Mouse (Mus musculus) embryonic facial prominence, embryonic 11.5 days (tissue): ENCODE measurements around the gene Kif4. TPM values are rescaled to one million over a fixed set of nuclear protein-coding genes. Genes with fewer than 3 reads are reported as not detected.
A peak's percentile ranks its signal among the peaks of the same experiment; 100 is the strongest.

Source experiments
- ATAC-seq: fragments of 200-750 bp; cut with Nextera tagmentation; replicated peaks from 2 replicates; pipeline ENCODE4 v1.8.0; 2017; ENCODE audit warnings: low read depth; ENCODE audit not compliant: insufficient number of reproducible peaks, low FRiP score, low TSS enrichment
- DNase-seq: peaks from one replicate; pipeline ENCODE4 v3.0.0-alpha.2; 2015; ENCODE audit warnings: low spot score
- H3K27ac ChIP-seq: fragments of 300-500 bp; sonication (generic); replicated peaks from 2 replicates; pipeline ENCODE4 v1.5.1; 2014; ENCODE audit warnings: mild to moderate bottlenecking, low read depth, low read length, control low read depth
- H3K27me3 ChIP-seq: fragments of 300-500 bp; sonication (generic); 2 replicates; pipeline ENCODE4 v1.6.1; 2014; ENCODE audit warnings: mild to moderate bottlenecking, low read length, moderate library complexity, mixed read lengths; ENCODE audit not compliant: control insufficient read depth, insufficient read depth
- H3K36me3 ChIP-seq: fragments of 300-500 bp; sonication (generic); replicated peaks from 2 replicates; pipeline ENCODE4 v1.6.1; 2014; ENCODE audit warnings: low read depth, mild to moderate bottlenecking, low read length, moderate library complexity, mixed read lengths; ENCODE audit not compliant: control insufficient read depth, insufficient read depth
- H3K4me1 ChIP-seq: fragments of 300-500 bp; sonication (generic); 2 replicates; pipeline ENCODE4 v1.6.1; 2014; ENCODE audit warnings: low read length, mixed read lengths; ENCODE audit not compliant: control insufficient read depth, insufficient read depth
- H3K4me2 ChIP-seq: fragments of 300-500 bp; sonication (generic); 2 replicates; pipeline ENCODE4 v1.6.1; 2014; ENCODE audit warnings: low read depth, mild to moderate bottlenecking, control low read depth, low read length, moderate library complexity
- H3K4me3 ChIP-seq: fragments of 300-500 bp; sonication (generic); 2 replicates; pipeline ENCODE4 v1.5.1; 2014; ENCODE audit warnings: low read depth, low read length, control low read depth
- H3K9ac ChIP-seq: fragments of 300-500 bp; sonication (generic); replicated peaks from 2 replicates; pipeline ENCODE4 v1.6.1; 2014; ENCODE audit warnings: mild to moderate bottlenecking, control low read depth, low read length
- H3K9me3 ChIP-seq: fragments of 300-500 bp; sonication (generic); replicated peaks from 2 replicates; pipeline ENCODE4 v1.6.1; 2016; ENCODE audit warnings: mild to moderate bottlenecking, low read length, inconsistent platforms, mixed read lengths; ENCODE audit not compliant: control insufficient read depth
- WGBS: fragments of 180-500 bp; shearing (Covaris S2); extraction: QIAGEN DNeasy Blood & Tissue Kit; methylation state at CpG from one replicate; pipeline ENCODE4 v1.1.7; 2014; 5-methylcytosine and 5-hydroxymethylcytosine counted together
- polyA plus RNA-seq: library from polyadenylated mRNA; unstranded; fragments of >200 nt; fragmentation: Nextera tagmentation; extraction: Ambion mirVana; gene quantifications from 2 replicates; pipeline ENCODE4 v1.2.1, GENCODE M21; 2014

Gene Kif4
- polyA plus RNA-seq, 1 experiment from 2014 or later = 61.4 TPM

DNA sequence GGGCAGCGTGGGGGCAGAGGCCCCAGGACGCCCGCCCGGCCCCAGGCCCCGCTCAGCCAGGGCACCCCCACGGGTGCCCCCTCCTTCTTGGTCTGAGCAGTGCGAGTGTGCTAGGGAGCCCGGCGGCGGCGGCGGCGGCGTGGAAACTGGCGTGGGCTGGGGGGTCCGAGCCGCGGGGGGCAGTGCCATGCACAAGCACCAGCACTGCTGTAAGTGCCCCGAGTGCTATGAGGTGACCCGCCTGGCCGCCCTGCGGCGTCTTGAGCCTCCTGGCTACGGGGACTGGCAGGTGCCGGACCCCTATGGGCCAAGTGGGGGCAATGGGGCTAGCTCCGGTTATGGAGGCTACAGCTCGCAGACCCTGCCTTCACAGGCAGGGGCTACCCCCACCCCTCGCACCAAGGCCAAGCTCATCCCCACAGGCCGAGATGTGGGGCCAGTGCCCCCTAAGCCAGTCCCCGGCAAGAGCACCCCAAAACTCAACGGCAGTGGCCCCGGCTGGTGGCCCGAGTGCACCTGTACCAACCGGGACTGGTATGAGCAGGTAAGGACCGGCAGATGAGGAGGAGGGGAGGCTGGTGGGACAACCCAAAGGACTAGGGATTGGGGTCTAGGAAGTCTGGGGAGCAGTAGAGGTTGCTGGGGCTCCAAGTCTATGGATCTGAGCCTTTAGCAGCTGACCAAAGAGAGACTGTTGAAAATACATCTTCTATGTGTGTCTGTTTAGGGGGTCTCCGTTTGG, 142.5 kb downstream of the Kif4 start:
- Histone ChIP-seq H3K36me3 (no peaks in the 10 kb centered on the region), H3K9ac (0 out of 2 replicates have a peak overlapping the region, but pooled peaks have one; percentile 18), H3K4me2 (peak overlapping the region; percentile 84), H3K27me3 (no peaks in the 10 kb centered on the region), H3K4me3 (peak overlapping the region; percentile 44), H3K27ac (no peak overlapping the region), H3K4me1 (no peaks in the 10 kb centered on the region), H3K9me3 (no peaks in the 10 kb centered on the region)
- DNase-seq (no peak), ATAC-seq (peak; percentile 72)
- WGBS = 38% methylated on average over 18 of the region's 36 CpGs

DNA sequence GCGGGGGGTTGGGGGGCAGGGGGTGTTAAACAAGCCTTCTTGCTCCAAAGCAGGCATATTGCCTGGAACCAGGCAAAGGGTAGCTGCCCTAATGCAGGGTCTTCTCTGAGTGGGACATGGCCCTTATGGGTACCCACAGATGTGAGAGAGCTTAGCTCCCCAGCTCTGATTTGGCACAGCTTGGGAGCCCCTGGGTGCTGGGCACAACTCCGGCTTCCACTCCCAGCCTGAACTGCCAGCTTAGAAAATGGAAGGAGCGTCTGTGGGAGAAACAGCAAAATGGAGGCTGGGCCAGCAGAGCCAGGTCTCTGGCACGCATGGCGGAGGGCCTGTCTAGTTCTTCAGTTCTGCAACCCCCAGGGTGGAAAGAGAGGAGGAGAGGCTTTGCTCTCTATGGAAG, 143.7 kb downstream of the Kif4 start:
- H3K4me3 ChIP-seq = no peak overlapping the region
- 78% methylated on average over 5 of the region's 5 CpGs for WGBS
- no peaks in the 10 kb centered on the region for H3K27me3 ChIP-seq
- ATAC-seq (no peak), DNase-seq (no peak)
- no peaks in the 10 kb centered on the region for H3K4me1 ChIP-seq
- no peaks in the 10 kb centered on the region for H3K9me3 ChIP-seq
- H3K36me3 ChIP-seq = no peaks in the 10 kb centered on the region
- no peak overlapping the region for H3K9ac ChIP-seq
- H3K27ac ChIP-seq = no peak overlapping the region
- H3K4me2 ChIP-seq = no peak overlapping the region

DNA sequence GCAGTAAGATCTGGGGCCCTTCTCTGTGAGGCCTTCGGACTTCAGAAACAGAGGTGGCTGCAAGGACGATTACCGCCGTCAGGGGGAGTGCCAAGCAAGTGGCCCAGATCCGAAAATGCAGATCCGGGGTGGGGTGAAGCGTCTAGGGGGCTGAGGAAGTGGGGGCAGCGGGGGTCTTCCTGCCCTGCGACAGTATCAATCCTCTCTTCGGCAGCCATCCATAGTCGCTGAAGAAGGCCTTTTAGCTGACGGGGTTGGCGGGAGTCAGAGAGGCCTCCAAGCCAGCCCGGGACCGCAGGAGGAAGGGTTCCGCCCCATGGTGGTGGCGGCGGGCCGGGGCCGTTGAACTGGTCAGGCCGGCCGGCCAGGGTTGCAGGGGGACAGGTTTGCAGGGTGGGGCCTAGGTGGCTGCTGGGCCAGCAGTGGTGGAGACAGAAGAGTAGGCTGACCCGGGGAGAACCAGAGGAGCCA, 148.8 kb downstream of the Kif4 start:
- Histone ChIP-seq H3K36me3 (no peaks in the 10 kb centered on the region), H3K27me3 (no peaks in the 10 kb centered on the region), H3K4me2 (peak overlapping the region; percentile 25), H3K27ac (no peak overlapping the region), H3K9me3 (no peaks in the 10 kb centered on the region), H3K4me3 (peak overlapping the region; percentile 37), H3K9ac (peak overlapping the region; percentile 69), H3K4me1 (no peaks in the 10 kb centered on the region)
- ATAC-seq (no peak), DNase-seq (peak; percentile 74)
- 10% methylated on average over 20 of the region's 23 CpGs for WGBS

DNA sequence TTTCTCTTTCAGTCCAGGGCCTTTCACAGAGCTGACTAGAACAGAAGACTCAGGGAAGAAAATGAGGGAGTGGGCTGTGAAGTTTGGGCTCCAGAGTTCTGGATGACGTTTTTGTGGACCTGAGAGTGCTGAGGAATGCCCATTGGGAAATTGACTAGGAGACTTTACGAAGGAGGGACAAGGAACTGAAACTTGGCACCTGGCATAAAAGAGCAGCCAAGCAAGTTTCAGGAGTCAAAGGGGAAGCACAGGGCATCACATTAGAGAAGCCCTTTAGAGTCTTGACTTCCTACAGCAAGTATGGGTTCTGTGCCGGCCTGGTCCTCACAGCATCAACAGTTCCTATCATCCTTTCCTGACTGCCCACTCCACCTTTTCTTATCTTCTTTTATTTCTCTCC, 149.9 kb downstream of the Kif4 start:
- ATAC-seq = no peak
- 92% methylated on average over 3 of the region's 3 CpGs for WGBS
- H3K4me3 ChIP-seq = no peak overlapping the region

DNA sequence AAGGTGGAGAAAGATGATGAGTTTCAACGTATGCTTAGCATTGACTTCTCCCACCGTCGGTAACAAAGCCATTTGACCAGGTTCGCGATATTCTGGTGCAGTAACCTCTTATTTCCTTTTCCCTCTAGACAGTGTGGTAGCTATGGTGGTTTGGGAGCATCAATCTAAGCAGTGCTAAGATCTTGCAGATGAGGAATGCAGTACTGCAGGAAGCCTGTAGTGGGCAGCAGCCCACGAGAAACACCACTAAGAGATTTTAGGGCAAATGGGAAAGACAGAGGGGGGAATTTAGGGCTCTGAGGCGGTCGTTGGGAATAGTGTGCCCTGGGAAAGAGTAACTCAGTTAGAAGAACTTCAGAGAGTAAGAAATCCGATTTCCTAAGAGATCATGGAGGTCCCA, 151.0 kb downstream of the Kif4 start:
- H3K4me1 ChIP-seq = no peaks in the 10 kb centered on the region
- WGBS = 14% methylated on average over 9 of the region's 9 CpGs
- no peak overlapping the region for H3K9ac ChIP-seq
- H3K27ac ChIP-seq = no peak overlapping the region
- ATAC-seq (peak; percentile 21; the same call in 1 of the 2 replicates), DNase-seq (peak; percentile 70)
- H3K4me2 ChIP-seq = peak overlapping the region; percentile 49; the same call in 1 of the 2 replicates
- no peaks in the 10 kb centered on the region for H3K9me3 ChIP-seq
- no peaks in the 10 kb centered on the region for H3K36me3 ChIP-seq
- no peaks in the 10 kb centered on the region for H3K27me3 ChIP-seq
- peak overlapping the region; percentile 58; the same call in 1 of the 2 replicates for H3K4me3 ChIP-seq

More for the DNA sequence above, 149.9 kb downstream of the Kif4 start:
- no peaks in the 10 kb centered on the region for H3K4me1 ChIP-seq
- H3K27me3 ChIP-seq = no peaks in the 10 kb centered on the region
- H3K27ac ChIP-seq = no peak overlapping the region
- H3K4me2 ChIP-seq = no peak overlapping the region
- no peak overlapping the region for H3K9ac ChIP-seq
- no peaks in the 10 kb centered on the region for H3K36me3 ChIP-seq
- DNase-seq = no peak
- H3K9me3 ChIP-seq = no peaks in the 10 kb centered on the region

Other genes with a start within 250 kb of the Kif4 start
- gene Otud6a, start 196.7 kb upstream of the Kif4 start, polyA plus RNA-seq = 0.25 TPM in 1 of 2 replicates, not detected in the other
- gene Awat2, start 183.0 kb upstream of the Kif4 start, polyA plus RNA-seq = 0.10 and 0.55 TPM in 2 replicates
- gene Igbp1, start 131.4 kb upstream of the Kif4 start, polyA plus RNA-seq = 48.2 and 50.8 TPM in 2 replicates
- gene Dgat2l6, start 100.9 kb upstream of the Kif4 start, polyA plus RNA-seq = not detected in 2 replicates
- not detected in 2 replicates for gene Awat1, start 53.5 kb upstream of the Kif4 start, polyA plus RNA-seq
- not detected in 2 replicates for gene P2ry4, start 30.9 kb upstream of the Kif4 start, polyA plus RNA-seq
- not detected in 2 replicates for gene Arr3, start 20.2 kb upstream of the Kif4 start, polyA plus RNA-seq
- gene Pdzd11, start 831 bp downstream of the Kif4 start, polyA plus RNA-seq = 131 and 132 TPM in 2 replicates
- 3.3 and 4.3 TPM in 2 replicates for gene Gdpd2, start 104.1 kb downstream of the Kif4 start, polyA plus RNA-seq
- 4.8 and 10.9 TPM in 2 replicates for gene Dlg3, start 142.0 kb downstream of the Kif4 start, polyA plus RNA-seq